Mouse (Mus musculus) gonadal fat pad, adult 2 months (tissue): ENCODE measurements at regions not wholly inside any gene's neighbourhood (a gene's known extent, or its start where the extent isn't known, plus 50 kb on each side); places are given as distances from the start of the nearest gene placed in this dataset.

Experiments
- DNase-seq: peaks from one replicate; pipeline ENCODE4 v3.0.0-alpha.2; 2012; ENCODE audit warnings: low read depth

DNA sequence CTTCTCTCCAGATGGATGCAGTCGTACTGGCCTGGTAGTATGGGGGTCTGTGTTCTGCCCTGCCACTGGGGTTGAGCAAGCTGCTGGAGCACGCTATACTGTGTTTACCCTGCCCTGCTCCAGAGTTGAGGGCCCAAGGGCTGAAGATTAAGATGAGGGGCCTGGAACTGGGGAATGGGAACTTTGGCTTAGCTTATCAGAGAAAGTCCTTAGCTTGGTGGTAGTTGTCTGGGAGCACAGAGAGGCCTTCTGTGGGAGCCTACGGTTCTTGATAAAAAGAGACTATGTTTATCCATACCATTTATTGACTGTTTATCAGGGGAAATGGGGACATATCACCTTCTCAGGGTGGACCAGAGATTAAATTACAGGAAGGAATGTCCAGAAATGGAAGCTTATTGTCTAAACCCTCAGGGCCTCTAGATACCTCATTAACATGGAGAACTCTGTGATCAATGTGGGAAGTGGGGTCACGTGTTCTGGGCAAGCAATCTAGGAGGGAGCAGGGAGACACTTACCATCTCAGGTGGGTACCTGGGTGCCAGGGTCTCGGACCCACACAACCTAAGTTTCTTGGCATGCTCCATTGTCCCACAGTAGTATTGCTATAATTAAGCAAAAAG lies 58.7 kb downstream of the Mycn start:
- no peak for DNase-seq

DNA sequence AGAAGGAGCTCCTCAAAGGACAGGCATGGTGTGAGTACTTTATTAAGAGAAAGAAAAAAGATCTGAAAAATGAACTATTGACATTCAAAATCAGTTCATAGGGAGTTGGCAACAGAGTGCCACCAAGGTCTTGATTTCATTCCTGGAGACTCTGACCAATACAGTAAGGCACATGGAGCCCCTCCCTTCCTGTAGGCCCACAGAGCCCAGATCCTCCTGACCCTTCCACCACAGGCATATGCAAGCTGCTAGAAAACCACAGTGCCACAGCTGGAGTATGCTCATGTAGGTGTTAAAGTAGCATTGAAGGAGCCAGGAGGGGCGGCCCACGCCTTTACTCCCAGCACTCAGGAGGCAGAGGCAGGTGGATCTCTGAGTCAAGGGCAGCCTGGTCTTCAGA lies 63.7 kb downstream of the Mycn start:
- DNase-seq: no peak

DNA sequence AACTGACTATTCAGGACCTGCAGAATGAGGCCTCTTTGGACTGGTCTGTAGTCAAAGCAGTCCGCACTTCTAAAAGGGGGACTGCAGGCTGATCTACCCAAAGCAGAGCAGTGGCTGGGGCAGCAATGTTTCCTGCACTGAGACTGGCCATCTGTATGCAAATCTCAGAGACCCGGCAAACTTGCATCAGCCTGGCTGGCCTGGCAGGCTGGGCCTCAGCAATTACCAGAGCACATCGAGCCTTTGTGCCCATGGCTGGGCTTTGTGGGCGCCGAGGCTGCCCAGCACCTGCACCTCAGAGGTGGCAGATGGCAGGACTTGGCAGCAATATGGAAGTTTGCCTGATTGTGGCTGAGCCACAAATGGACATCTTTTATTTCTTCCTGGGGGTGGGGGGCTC lies 64.2 kb downstream of the Mycn start:
- no peak for DNase-seq

DNA sequence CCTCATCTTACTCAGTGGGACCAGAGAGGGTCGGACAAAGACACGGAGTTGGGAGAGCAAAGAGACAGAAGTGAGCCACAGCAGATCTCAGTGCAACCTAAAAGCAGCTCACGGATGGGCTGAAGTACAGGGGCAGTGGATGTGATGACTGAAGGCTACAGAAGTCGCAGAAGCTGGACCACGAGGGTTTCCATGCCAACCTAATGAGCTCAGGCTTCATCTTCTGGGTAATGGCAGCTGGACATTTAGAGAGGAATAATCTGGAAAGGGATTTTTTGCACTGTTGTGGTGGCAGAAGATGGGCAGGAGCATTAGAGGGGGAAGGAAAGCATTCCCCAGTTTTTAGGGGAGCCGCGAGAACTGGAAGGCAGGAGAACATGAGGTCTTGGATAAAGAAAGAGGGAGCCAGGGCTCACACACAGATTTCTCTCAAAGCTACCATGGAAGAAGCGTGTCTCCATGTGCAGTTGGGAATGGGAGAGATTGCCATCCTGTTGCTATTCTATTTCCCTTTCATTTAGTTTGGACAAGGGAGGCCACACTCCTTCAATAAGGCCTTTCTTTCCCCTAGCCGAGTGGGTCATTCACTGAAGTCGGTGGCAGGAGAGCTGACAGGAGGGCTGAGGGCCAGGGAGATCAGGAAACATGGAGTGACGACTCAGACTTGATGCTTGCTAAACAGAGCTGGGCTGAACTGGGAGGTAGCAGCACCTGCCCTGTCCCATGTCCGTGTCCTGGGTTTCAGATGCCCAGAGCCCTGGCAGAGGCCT lies 65.6 kb downstream of the Mycn start:
- DNase-seq: no peak

DNA sequence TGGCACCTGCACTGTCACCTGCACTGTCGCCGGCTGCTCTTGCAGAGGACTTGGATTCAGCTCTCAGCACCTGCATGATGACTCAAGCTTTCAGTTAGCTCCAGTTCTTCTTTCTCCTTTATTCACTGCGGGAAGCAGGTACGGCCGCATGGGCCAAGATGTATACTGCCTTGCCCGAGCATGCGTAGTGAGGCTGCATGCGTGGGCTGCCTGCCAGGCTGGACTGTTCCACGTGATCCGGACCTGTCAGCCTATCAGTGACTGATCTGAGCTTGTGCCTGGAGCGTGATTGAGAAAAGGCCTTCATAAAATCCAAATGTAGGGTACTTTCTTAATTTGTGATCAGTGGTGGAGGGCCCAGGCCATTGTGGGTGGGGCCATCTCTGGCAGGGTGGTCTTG lies 68.2 kb downstream of the Mycn start:
- DNase-seq: peak; percentile 4

DNA sequence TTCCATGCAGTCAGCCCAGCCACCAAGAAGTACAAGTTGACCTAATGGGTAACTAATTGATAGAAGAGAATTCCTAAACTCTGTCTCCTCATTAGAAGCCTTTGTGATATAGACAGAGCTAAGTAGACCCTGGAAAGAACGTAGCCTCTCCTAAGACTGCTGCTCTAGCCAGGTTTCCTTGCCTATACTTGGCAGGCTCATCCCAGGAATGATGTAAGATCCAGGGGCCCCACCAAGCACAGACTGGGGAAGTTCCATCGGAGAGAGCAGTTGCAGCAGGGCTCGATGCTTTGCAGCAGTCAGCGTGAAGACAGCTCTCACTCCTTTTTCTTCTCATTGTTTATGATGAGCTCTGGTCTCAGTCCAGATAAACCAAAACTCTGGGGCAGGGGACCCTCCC lies 68.7 kb downstream of the Mycn start:
- no peak for DNase-seq

DNA sequence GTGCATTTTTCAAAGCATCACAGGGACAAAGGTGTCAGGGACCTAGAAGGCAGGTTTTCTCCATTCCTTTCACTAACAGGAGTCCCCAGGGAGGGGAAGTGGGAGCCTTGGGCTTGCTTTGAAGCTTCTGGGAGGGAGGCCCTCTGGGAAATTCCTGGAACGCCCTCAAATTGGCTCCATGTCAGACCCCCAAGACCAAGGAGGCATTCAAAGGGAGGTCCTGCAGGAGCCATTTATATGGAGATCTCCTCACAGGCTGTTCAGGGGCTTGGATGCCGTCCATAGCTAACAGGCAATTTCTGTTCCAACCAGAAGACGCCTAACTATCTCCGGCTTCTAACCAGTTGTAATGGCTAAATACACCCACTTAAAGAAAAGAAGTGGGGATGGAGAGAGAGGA lies 70.4 kb downstream of the Mycn start:
- no peak for DNase-seq

DNA sequence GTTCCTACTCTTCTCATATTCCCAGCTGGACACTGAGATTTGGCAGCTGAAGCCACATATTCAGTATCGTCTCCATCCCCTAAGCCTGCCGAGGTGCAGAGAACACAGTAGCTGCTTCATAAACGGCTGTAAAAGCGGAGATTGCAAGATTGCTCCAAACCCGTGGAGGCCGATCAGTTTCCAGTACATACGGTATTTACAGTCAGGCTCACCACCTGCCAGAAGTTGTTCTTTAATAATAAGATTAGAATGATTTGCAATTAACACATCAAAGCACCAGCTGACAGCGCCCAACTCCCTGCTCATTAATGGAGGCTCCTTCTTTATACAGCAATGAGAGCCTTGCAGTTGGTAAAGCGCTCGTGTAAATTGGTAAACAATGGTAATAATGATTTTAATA lies 75.1 kb downstream of the Mycn start:
- no peak for DNase-seq

DNA sequence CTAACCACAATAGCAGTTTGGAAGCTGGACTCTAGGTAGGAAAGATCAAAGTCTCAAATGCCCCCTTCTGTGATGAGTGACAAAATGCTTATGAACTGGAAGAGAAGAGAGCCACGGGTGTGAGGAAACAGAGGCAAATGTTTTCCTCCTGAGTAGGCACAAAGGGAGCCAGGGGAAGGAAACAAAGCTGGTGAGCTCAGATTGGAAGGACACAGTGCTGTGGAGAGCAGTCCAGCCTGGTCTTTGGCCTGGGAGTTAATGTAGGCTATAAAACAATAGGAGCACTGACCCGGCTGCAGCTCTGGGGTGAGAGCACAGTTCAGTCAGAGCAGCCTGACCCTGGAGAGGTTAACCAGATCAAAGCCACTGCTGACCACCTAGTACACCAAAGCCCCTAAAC lies 91.0 kb downstream of the Mycn start:
- DNase-seq: no peak

DNA sequence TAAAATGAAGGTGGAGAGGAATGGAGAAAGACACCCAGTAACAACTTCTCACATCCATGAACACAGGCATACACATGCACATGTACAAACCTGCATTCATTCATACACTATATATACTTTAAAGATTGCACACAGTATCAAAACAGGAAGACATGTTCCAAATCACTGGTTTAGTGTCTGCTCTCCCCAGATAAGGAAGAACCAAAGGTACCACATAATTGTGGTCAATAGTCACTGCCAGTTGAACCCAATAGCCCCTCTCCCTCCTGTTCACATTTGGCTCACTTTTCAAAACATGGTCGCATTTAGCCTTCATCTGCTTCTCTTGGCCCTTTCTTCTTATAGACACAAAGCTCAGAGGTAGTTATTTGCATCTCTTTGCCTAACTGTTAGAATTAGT lies 95.0 kb downstream of the Mycn start:
- no peak for DNase-seq

DNA sequence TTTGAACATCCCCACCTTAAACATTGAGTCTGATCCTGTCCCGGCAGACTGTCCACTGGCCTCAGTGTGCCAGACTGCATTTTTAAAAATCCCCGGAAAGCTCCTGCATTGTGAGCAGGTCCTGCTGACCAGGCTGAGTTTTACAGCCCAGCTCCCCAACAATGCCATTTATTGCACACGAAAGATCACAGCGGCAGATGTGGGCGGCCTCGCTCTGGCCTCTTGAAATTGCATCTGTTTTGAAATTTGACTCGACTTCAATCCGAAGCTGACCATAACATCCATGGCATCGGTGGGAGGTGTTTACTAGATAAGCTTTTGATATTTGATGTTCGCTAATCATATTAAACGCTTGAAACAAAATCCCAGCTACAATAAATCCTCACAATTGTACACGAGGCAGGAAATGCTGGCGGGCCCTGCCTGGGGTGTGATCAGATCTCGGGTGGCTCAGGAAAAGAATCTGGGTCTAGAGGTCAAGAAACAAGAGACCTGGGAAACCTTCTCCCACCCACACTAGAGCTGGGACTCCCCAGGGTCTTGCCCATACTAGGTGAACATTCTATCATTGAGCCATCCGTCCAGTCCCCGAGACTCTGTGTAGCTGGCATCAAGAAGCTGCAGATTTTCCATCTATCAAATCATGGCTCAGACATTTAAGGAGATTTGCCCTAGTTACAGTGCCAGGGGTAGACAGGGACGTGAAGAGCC lies 99.3 kb downstream of the Mycn start:
- DNase-seq: no peak

DNA sequence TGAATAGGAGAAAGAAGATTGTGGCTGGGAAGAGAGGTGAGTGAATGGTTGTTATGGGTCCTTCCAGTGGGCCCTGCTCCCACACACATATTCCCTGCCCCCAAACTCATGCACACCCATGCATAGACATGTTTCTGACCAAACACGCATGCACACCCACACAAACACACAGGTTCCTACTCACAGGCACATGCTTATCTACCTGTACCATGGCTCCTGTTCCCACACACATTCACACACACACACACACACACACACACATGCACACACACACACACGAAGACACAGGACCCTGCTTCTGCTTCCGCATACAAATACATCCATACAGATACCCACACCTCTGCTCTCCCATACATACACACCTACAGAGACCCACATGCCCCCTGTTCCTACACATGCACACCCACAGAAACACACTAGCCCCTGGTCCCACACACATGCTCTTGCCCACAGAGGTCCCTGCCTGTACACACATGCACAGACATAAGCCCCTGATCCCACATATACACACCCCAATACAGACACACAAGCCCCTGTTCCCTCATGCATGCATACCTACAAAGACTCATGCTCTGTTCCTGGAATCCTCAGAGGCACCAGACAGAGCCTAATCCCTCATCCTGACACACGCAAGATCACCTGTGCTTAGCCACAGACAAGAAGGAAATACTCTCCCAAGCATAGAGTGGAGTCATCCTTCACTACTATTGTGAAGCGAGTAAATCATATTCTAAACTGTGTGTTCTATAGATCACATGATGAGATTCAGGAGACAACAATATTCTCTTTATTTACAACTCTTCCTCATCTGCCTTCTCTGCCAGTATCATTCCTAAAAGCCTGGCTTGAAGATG lies 100.1 kb downstream of the Mycn start:
- no peak for DNase-seq

DNA sequence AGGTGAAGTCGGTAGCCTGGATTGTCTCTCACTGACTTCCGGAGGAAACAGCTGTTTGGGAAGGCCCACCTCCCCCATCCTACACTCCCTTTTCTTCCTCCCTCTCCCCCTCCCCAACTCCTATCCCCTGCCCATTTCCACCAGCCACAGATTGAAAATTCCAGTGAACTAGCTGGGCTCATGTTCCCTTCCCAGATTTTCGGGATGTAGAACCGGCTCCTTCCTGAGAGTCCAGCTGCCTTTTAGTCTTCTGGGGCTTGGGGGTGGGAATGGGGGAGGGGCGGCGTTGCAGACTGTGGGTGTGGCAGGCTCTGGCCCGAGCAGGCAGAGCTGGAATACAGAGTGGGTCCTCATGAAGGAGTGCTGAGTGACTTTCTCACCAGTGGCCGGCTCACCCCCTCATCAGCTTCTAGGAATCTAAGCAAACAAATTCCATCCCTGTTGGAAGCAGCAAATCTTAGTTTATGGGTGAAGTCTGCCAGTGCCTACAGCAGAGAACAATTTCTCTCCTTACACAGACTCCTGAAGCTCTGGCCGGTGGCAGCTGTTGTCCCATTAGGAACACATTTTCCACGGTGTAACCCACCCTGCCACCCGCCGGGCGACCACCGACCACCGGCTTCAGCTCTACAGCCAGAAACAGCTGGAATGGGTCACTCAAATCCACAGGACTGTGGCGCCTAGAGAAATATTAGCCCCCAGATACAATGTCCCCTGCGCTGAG lies 100.9 kb downstream of the Mycn start:
- DNase-seq: no peak

DNA sequence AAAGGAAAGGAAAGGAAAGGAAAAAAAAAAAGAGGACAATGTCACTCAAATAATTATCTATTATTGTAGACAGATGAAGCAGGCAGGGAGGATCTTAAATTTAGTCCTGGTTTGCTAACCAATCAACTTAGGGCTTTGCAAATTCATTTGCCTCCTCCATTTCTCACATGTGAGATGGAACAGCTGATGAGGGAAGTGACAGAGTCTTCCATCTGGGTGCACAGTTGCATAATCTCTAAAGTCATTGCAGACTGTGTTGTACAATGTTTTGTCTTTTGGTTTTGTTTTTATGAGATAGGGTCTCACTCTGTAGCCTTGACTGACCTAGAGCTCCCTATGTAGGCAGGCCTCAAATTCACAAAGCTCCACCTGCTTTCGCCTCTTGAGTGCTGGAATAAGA lies 103.9 kb downstream of the Mycn start:
- no peak for DNase-seq

DNA sequence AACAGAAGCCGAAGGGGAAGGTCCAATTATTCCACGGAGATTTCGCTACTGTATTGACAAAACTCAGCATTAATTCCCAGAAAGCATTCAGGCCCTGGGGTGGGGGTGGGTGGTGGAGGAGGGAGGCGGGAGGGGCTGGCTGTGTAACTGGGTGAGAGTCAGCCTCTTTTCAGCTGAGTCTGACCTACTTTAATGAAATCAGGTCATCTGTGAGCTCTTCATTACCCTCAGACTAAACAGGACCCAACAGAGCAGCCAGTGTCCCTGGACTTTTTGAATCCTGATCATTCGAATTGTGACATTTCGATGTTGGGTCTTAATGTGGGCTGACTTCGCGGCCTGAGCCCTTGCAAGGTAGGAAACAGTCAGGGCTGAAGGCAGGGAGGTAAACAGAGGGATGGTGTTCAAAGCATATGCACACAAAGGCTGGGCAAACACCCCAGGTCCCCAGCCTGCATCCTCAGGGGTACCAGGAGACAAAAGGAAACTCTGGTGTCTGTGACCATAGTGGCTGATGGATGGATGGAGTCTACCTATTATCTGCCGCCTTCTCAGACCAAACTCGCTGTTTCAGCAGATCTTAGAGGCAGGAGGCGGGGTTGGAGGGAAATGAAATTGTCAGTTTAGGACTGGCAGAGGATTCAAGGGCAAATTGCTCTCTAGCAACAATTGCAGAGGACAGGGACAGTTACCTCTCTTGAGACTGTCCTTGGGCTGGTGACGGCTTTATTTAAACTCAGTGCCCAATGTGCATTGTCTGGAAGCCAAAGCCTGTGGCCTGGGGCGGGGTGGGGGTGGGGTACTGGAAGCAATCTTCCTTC lies 113.7 kb downstream of the Mycn start:
- no peak for DNase-seq

DNA sequence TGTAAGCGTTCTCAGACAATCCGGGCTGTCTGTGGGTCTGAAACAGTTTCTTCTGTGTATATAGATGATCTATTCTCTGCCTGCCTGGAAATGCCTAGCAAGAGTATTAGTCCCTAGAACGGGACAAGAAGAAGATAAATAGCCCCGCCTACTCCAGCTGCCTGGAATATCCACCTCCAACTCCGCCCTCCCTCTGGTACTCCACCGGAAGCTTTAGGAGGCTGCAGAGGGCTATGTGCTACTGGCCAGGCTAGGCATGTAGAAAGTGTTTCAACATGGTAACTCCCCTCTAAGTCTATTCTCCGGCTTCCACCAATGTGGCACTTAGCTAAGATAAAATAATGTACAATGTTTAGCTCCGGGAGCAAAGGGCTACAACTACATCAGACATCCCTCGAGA lies 114.3 kb downstream of the Mycn start:
- DNase-seq: no peak

DNA sequence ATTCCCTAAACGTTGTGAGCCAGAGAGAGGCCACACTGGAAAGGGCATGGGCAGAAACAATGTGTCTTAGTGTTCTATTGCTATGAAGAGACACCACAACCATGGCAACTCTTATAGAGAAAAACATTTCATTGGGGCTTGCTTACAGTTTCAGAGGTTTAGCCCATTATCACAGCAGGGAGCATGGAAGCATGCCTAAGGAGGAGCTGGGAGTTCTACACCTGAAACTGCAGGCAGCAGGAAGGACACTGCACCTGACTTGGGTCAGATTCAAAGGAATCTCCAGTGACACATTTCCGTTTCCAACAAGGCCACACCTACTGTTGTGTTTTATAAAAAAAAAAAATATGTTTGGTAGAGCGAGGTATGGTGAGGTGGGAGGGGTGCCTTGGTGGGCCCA lies 115.3 kb downstream of the Mycn start:
- no peak for DNase-seq

DNA sequence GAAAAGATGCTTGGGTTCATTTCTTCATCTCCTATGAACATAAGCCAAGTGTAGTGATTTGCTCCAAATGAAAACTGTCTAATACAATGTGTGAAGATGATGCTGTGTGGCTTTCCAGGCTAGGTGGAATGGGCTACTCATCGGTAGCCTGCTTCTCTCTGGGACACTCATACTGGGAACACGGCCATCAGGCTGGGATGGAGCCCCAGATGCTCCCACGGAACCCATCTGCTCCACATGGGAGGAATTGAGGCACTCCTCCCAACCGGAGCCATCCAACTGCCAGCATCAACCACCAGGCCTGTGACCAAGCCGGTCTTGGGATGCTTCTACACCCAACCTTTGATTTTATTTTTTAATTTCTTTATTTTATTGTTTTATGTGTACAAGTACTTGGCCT lies 115.9 kb downstream of the Mycn start:
- no peak for DNase-seq

DNA sequence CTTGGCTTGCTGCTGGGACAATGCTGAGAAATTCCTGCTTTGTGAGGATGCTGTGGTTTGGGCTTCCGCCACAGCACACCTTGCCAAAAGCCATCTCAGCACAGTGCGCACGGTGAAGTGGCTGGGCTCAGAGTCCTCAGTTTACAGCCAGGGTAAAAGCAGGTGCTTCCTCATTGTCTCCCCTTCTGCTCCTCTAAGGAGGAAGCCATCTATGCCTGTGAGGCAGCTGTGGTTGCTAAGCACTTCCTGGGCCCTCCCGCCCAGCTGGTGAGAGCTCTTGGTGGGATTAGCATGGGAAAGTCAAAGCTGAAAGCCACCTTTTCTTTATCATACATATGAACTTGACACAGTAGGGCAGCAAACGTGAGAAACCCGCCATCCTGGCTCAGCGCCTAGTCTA lies 120.2 kb downstream of the Mycn start:
- DNase-seq: no peak

DNA sequence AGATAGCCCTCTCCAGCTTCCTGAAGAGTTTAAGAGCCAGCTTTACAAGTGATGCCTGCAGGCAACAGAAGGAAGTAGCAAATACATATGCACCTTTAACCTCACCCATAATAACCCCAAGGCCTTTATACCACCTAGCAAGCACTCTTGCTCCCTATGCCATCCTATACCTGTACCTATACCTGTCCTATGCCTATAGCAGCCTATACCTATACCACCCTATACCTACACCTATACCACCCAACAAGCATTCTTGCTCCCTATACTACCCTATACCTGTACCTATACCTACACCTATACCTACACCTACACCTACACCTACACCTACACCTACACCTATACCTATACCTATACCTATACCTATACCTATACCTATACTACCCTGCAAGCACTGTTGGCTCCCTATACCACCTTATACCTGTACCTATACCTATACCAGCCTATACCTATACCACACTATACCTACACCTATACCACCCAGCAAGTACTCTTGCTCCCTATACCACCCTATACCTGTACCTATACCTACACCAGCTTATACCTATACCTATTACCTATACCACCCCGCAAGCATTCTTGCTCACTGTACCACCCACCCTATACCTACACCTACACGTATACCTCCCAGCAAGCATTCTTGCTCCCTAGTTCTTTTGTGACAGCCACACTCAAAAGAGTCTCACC lies 120.9 kb downstream of the Mycn start:
- DNase-seq: no peak
